Mouse (Mus musculus) C2C12 (cell line): ENCODE data around the gene Ccdc189.

Experiments
- CTCF ChIP-seq: IDR thresholded peaks from one replicate; pipeline ENCODE4 v1.5.1; 2011; ENCODE audit not compliant: control insufficient read depth, insufficient read depth, insufficient read length
- FOSL1 ChIP-seq: IDR thresholded peaks from one replicate; pipeline ENCODE4 v1.8.0; 2011; ENCODE audit warnings: mild to moderate bottlenecking, low read length; ENCODE audit not compliant: poor library complexity, insufficient read depth, severe bottlenecking
- MAX ChIP-seq: IDR thresholded peaks from one replicate; pipeline ENCODE4 v1.6.1; 2011; ENCODE audit warnings: mild to moderate bottlenecking, control low read depth
- MYOD1 ChIP-seq: IDR thresholded peaks from one replicate; pipeline ENCODE4 v1.6.1; 2011; ENCODE audit warnings: low read depth; ENCODE audit not compliant: control insufficient read depth, insufficient read length
- USF1 ChIP-seq: IDR thresholded peaks from one replicate; pipeline ENCODE4 v1.6.1; 2011; ENCODE audit warnings: low read depth, mild to moderate bottlenecking, control low read depth, moderate library complexity

- no peak for TF ChIP-seq CTCF
- TF ChIP-seq USF1, result no peak
- TF ChIP-seq MAX, result no peak
- TF ChIP-seq FOSL1, result no peak
- no peak for TF ChIP-seq MYOD1
These were observed 28.5 kb upstream of the Ccdc189 start for GRCm38 (mm10) chr7:127616881-127617280.
